Mouse (Mus musculus): ENCODE results near the gene Cntn3.

Gene Cntn3

DNA sequence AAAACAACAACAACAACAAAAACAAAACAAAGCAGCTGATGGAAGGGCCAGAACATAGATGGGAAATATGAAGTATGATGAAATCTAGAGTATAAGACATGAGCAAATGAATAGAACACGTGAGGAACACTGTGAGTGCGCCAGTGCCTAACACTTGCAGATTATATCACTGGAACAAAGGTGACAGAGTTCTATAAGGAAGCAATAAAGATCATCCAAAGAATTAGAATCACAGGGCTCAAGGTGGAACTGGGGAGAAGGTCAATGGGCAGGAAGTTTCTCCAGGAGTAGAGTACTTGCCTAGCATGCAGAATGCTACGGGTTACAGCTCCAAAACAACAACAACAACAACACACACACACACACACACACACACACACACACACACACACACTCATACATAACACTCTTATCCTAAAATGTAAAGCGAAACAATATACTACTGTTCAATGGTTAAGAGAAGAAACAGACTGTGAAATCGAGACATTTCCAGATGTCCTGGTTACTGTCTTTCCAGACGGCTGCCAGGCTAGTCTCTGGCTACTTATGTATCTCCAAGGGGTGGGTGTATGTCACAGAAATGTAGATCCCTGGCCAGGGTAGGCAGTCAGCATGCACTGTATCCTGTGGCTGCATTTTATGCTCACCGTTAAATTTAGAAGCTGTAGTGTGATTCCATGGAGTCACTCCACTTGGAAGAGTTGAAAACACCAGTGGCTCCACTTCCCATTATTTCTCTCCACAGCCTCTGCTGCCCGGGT lies 94.4 kb downstream of the Cntn3 start:
- DNase-seq, result no peak

DNA sequence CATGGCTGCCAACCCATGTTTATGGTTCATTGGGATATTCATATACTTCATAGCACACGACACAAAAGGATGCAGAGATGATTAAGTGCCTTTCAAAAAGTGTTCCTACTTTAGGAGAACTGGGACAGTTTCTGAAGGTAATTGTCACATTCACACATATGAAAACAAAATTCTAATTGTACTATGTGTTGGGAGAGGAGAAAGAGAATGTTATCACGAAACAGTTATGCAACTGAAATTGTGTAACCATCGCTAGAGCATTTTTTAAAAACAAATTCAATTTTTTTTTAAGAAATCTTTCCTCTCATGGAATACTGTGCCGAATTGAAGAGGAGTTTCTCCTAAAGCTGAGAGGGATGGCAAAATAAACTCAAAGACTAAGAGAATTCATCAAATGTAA lies 134.5 kb downstream of the Cntn3 start:
- no peak for DNase-seq

DNA sequence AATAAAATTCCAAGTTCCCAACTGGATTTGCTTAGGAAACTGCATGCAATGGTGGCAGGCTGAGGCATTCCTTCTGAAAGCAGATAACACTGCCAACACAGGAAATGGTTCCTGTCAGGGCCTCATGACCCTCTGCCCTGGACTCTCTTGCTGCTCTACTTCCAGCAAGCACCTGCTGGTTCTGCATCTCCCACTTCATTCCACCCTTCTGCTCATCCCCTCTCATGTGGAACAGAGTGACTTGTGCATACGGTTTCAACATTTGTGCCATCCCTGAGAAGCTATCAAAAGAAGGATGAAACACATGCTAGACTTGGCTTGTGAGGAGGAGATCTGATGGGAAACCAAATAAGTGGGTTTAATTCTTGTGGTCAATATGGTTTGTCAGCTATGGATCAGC lies 145.4 kb downstream of the Cntn3 start:
- DNase-seq, result no peak

DNA sequence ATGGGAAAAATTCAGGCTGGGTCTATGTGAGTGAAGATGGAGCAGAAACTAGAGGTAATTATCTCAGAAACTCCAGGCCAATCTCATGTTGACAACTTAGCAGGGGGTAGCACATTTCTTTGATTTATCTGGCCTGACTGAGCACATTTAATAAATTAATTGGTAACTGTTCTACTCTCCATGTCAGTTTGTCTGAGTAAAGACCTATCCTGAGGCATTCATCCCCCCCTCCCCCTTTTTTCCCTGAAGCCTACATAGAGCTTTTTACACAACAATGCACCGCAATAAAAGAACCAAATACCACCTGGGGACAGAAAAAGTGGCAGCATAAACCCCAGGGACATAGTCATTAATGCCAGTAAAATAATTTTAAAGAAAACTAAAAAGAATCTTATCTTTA lies 151.1 kb downstream of the Cntn3 start:
- DNase-seq, result no peak

DNA sequence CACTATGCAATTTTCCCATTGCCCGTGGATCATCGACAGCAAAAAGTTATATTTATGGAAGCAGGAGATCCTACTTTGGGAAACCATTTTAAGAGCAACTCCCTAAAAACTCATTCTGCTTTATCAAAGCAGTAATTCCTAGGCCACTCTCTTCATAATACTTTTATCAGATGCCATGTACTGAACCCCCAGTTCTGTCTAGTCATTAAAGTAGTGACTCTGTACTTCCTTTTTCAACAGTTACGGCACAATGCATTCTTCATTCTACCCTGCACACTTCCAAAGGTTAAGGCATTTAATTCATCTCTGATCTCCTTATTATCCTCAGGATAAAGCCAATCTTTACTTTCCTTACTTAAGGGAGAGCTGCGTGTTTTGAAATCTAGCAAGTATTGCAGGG lies 184.3 kb downstream of the Cntn3 start:
- no peak for DNase-seq

DNA sequence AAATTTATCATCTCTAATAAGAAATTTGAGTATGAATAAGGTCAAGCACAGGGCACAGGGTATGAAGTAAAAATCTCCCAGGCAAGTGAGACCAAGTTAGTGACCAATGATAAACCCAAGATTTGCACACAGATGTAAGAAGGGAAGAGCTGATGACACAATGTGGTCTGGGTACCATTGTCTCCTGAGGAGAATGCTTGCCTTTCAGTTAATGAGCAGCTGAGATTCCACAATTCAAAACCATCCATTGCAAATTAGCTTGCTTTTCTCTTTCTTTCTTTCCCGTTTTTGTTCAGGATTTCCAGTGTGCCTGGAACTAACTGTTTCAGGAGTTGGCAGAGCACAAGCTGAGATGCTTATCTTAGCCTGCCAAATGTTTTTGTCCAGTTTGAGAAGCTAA lies 200.8 kb downstream of the Cntn3 start:
- DNase-seq, result no peak

DNA sequence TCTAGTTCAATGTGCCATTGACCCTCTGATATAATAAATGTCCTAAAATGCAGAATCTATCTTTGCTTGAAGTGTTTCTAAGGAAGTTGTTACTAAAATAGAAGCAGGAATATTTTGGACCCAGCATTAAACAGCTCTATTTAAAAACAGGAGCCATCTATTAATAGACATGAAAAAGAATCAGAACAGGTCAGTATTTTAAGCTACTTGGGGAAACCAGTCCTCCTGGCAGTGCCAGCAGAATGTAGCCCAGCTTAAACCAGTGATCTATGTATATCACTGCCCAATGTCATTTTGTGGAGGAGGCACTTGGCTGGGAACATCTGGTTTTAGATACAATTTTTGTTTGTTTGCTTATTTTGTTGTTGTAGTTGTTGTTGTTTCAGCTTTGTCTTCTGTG lies 209.0 kb downstream of the Cntn3 start:
- no peak for DNase-seq

DNA sequence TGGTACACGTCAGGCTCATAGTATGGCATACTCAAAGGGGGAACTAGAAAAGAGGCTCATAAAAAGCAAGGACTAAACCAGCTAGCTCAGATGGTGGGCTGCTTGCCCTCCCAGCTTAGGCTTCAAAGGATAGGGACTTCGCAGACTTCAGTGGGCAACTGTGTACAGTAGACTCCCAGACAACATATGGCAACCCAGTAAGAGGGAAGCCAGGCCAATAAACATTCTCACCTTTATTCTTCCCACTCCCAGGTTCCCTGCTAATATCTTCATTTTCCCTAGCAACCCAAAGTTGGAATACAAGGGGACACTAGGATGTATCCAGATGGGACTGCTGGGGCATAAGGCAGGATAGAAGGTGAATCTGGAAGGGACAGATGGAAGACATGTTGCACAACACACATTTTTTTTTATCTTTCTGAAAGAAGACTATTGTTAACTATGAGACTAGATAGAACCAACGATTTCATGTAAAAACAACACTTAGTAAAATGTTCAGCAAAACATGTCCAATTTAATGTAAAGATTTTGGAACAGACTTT lies 209.5 kb downstream of the Cntn3 start:
- DNase-seq, result no peak

DNA sequence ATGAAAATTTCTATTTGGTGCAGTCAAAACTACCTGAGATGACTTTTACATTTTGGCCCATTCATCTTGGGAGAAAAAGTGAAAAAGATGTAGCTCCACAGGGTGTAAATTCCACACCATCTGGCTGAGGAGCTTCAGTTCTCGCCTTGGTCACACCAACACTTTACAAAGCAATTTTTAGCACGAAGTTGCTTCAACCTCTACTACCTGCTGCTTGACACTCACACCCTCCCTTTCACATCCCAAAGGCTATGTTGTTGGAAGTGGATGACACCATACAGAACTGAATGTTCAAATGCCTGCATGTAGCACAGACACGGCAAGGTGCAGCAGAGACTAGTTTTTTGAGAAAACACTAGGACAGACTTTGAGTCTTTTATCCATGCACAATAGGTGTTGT lies 240.8 kb downstream of the Cntn3 start:
- no peak for DNase-seq

DNA sequence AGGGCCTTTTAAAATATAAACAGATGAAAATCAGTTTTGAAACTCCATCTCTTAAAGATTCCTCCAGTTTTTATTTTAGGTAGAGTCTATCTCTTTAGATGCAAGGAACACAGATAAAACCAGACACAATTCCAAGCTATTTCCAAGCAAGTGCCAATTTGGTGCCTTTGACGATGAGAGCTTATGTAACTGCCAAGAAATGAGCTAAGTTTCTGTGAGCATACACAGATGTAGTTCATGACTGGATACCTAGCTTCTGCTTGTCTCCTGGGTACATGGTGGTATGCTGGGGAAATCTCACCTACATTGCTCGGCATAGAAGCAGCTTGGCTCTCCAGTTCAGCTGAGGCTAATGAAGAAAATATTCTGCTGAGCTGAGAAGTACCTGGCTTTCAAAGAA lies 246.2 kb downstream of the Cntn3 start:
- no peak for DNase-seq

DNA sequence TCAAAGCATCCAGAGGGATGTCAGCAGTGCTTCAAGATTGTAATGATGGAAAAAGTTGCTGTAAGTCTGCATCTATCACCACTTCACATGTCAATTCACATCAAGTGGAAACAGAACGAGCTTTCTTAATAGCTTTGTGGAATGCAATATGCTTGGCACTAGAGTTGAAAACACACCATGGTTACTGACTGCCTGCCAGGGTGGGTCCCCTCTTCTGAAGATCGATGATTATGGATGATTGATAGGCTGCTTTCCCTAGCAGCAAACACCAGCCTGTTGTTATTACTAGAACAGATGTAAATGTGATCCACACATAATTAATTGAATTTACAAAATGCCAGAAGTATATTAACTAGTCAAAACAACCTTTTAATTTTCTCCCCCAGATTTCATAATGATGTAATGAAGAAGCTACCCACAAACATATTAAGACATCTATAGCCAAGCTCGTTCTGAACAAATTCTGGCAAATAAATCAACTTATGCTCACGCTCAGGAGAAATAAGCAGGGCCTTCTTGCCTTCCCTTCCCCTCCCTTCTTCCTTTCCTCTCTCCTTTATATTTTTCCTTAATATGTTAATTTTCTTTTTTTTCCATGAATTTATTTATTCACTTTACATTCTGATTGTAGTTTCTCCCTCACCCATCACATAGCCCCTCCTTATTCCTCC lies 250.2 kb downstream of the Cntn3 start:
- DNase-seq, result no peak

DNA sequence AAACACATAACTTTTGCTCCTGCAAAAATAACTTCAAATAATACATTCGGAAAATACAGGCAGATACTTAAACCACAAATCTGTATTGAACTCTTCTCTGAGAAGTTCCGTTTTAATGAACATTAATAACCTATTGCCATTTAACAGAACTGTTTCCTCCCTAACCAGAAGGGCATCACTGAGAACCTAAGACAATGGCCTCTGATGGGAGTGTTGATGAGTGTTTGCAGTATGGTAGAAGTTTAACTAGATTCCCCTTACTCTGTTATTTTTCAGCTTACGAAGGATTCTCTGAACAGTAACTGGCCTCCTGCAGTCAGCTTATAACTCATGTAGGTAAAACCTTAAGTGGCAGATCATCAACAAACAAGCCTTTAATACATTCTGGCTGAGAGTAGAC lies 253.1 kb downstream of the Cntn3 start:
- DNase-seq, result no peak

DNA sequence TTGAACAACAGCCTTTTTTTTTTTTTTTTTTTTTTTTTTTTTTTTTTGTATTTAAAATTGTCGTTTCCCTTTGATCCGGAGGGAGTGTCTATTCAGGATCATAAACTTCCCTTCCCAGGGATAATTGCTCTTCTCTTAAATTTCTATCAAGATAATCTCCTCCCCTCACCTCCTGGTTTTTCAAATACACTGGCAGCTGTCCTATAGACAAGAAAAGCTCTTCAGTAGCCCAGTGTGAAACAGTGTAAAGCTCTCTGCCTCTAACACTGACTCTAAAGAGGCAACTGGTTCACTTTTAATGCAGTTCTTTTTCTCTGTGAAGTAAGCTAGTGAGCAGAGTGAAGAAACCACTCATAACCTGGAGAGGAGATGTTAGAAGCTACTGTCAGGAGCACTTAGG lies 290.0 kb downstream of the Cntn3 start:
- no peak for DNase-seq

DNA sequence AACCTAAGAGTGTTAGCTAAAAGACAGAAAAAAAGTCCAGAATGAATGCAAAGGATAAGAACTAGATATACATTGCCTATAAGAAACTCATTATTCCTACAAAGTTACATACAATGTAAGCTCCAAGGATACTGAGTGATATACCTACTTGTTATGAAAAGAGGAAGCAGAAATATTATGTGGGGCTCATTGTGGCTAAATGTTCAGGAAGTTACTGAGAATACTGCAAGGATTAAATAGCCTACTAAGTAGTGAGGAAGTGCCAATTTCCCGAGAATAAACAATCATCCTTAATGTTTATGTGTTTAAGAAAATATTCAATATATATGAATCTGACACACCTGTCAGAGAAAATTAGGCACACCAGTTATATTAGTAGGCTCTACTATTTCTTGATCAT lies 341.9 kb downstream of the Cntn3 start:
- DNase-seq, result no peak

DNA sequence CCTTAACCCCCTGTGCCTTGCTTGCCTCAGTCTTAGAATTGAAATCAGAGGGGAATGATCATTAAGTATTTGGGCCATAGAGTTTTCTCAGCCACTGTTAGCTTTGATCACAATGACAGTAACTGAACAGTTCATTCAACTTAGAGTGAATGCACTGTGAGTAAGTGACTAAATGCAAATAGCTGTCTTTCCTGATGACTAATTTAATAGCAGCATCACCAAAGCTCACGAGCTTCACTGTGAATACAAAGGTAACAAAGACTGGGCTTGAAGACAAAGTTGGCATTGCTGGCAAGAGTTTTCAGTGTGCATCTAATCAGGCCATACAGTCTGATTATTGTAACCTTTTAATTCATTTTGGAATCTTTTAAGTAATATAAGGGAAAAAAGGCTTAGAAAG lies 386.6 kb downstream of the Cntn3 start:
- no peak for DNase-seq

DNA sequence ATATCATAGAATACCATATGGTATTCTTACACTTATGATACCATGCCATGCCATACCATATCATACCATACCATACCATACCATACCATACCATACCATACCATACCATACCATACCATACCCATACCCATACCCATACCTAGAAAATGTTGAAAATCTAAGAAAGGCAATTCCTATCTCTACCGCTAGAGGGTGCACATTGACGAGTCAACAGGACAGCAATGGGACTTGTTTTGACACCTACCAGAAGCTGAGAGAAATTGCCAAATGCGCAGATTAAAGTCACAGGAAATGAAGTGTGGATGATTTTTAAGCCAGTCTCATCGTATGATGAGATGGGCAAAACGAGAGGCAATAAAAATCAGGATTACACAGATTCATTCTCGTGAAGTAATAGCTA lies 402.0 kb downstream of the Cntn3 start:
- no peak for DNase-seq

DNA sequence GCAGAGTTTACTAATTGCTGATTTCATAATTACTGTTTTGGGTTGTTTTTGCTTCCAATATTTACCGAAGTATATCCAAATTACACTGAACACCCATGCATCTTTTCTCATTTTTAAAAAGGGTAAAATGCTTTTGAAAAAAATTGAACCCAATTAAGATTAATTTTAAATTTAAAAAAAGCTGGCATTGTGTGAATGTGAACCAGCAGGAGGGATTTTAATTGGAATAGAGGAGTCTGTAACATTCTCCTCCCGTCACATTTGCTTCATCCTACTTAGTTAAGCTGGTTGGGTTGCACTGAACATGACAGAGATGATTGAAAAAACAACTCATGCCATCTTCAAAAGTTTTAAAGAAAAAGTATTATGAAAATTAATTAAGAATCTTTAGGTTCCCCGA lies 411.7 kb downstream of the Cntn3 start:
- DNase-seq, result no peak

DNA sequence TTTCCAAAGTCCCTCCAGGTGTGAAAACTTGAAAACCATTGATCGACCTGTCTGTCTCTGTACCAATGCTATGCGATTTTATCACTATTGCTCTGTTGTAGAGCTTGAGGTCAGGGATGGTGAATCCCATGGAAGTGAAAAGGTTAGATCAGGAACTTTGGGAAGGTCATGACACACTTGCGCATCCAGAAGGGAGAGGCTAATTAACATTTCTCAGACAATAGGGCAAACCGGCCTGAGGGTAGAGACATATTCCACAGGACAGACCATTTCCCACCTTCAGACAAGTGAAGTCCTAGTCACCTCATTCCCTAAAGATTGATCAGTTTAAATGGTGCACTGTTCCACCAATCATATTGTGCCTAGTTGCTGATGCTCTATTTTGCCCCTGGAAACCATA lies 451.2 kb downstream of the Cntn3 start:
- no peak for DNase-seq

DNA sequence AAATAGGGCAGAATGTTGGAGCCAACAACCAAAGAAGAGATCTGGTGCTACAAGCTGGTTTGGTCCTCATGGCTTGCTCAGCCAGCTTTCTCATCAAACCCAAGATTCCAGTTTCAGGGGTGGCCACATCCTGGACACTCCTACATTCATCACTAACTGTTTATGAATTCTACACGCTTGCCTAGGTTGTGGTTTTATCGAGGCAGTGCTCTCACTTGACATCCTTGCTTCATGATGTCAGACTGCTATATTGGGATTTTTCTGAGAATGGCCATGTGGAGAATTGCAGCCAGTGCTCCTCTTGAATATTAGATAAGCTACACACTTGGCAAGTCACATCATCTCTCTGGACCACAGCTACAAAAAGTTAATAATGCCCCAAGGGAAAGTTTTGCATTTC lies 452.9 kb downstream of the Cntn3 start:
- no peak for DNase-seq

DNA sequence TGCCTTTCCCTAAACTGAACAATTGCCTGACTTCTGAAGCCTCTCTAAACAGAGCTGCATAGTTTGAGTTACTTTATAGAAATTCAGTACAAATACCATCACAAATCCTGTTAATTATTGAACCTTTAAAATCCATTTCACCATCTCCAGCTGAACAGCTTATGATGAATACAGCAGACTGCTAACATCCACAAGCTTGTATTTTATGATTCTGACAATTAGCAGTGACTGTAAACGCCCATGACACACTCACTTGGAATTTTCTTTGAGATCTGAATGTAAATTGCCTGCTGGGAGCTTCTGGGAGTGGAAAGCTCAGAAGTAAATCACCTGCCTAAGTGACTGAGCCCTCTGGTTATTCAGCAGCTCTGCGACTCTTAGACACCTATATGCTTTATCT lies 459.3 kb downstream of the Cntn3 start:
- no peak for DNase-seq
